Mouse (Mus musculus) heart, postnatal 0 days (tissue): ENCODE measurements at regions not wholly inside any gene's neighbourhood (a gene's known extent, or its start where the extent isn't known, plus 50 kb on each side); places are given as distances from the start of the nearest gene placed in this dataset.

ENCODE experiments used
- ATAC-seq: fragments of 200-750 bp; cut with Nextera tagmentation; 2 replicates; pipeline ENCODE4 v1.8.0; 2017; ENCODE audit warnings: low read depth, moderate number of reproducible peaks, moderate library complexity; ENCODE audit not compliant: insufficient read depth
- DNase-seq: peaks from one replicate; pipeline ENCODE4 v3.0.0-alpha.2; 2016; ENCODE audit warnings: low spot score
- H3K27ac ChIP-seq: fragments of 300-500 bp; sonication (generic); 2 replicates; pipeline ENCODE4 v1.5.1; 2014; ENCODE audit warnings: low read depth, mild to moderate bottlenecking
- H3K27me3 ChIP-seq: fragments of 300-500 bp; sonication (generic); 2 replicates; pipeline ENCODE4 v1.6.1; 2014; ENCODE audit warnings: low read length, mixed read lengths; ENCODE audit not compliant: control insufficient read depth, insufficient read depth
- H3K36me3 ChIP-seq: fragments of 300-500 bp; sonication (generic); replicated peaks from 2 replicates; pipeline ENCODE4 v1.6.1; 2014; ENCODE audit warnings: low read length, mixed read lengths; ENCODE audit not compliant: control insufficient read depth, insufficient read depth
- H3K4me1 ChIP-seq: fragments of 300-500 bp; sonication (generic); 2 replicates; pipeline ENCODE4 v1.6.1; 2014; ENCODE audit warnings: antibody characterized with exemption; ENCODE audit not compliant: control insufficient read depth, insufficient read depth
- H3K4me2 ChIP-seq: fragments of 300-500 bp; sonication (generic); 2 replicates; pipeline ENCODE4 v1.6.1; 2014; ENCODE audit warnings: low read depth, mild to moderate bottlenecking, low read length, moderate library complexity
- H3K4me3 ChIP-seq: fragments of 300-500 bp; sonication (generic); 2 replicates; pipeline ENCODE4 v1.5.1; 2014; ENCODE audit warnings: low read depth, low read length
- H3K9ac ChIP-seq: fragments of 300-500 bp; sonication (generic); replicated peaks from 2 replicates; pipeline ENCODE4 v1.6.1; 2014; ENCODE audit warnings: low read depth, low read length, mixed read lengths
- H3K9me3 ChIP-seq: fragments of 300-500 bp; sonication (generic); replicated peaks from 2 replicates; pipeline ENCODE4 v1.6.1; 2016; ENCODE audit warnings: low read length; ENCODE audit not compliant: control insufficient read depth
- CTCF ChIP-seq: IDR thresholded peaks from 2 replicates; pipeline ENCODE4 v1.5.1; 2016; ENCODE audit warnings: antibody characterized with exemption, control low read depth, low read depth
- EP300 ChIP-seq: IDR thresholded peaks from 2 replicates; pipeline ENCODE4 v1.6.1; 2016; ENCODE audit warnings: antibody characterized with exemption, low read depth
- WGBS: fragments of 180-500 bp; shearing (Covaris S2); extraction: QIAGEN DNeasy Blood & Tissue Kit; methylation state at CpG from one replicate; pipeline ENCODE4 v1.1.7; 2014; 5-methylcytosine and 5-hydroxymethylcytosine counted together

GRCm38 (mm10) chrX:7474831-7475230 is 98.6 kb upstream of the Foxp3 start:
- no peaks in the 10 kb centered on the region for H3K27me3 ChIP-seq
- ATAC-seq (no peak), DNase-seq (no peak)
- H3K9me3 ChIP-seq: no peaks in the 10 kb centered on the region
- WGBS: 56% methylated on average over 2 of the region's 2 CpGs
- TF ChIP-seq EP300: no peak
- TF ChIP-seq CTCF: no peak
- H3K4me1 ChIP-seq: no peaks in the 10 kb centered on the region
- no peak overlapping the region for H3K27ac ChIP-seq
- H3K36me3 ChIP-seq: no peaks in the 10 kb centered on the region
- no peak overlapping the region for H3K4me2 ChIP-seq
- H3K9ac ChIP-seq: no peak overlapping the region
- no peak overlapping the region for H3K4me3 ChIP-seq

- no peak overlapping the region for H3K27ac ChIP-seq
- H3K27me3 ChIP-seq: no peaks in the 10 kb centered on the region
- TF ChIP-seq EP300: no peak
- peak; percentile 51 for TF ChIP-seq CTCF
- no peaks in the 10 kb centered on the region for H3K9me3 ChIP-seq
- ATAC-seq: no peak
- no peak overlapping the region for H3K4me2 ChIP-seq
- H3K4me3 ChIP-seq: no peak overlapping the region
- no peak overlapping the region for H3K9ac ChIP-seq
- no peaks in the 10 kb centered on the region for H3K4me1 ChIP-seq
- whole genome bisulfite sequencing: 30% methylated on average over 2 of the region's 2 CpGs
- H3K36me3 ChIP-seq: no peaks in the 10 kb centered on the region
- peak; percentile 6 for DNase-seq
Measured at GRCm38 (mm10) chrX:7473814-7474213, 98.2 kb upstream of the Usp27x start.

- no peak for DNase-seq
- TF ChIP-seq EP300 (no peak), CTCF (no peak)
- WGBS: 73% methylated on average over 1 of the region's 1 CpGs
- Histone ChIP-seq H3K4me2 (no peak overlapping the region), H3K27me3 (no peaks in the 10 kb centered on the region), H3K9me3 (no peaks in the 10 kb centered on the region), H3K27ac (no peak overlapping the region), H3K4me1 (no peaks in the 10 kb centered on the region), H3K4me3 (no peak overlapping the region), H3K36me3 (no peaks in the 10 kb centered on the region), H3K9ac (no peak overlapping the region)
- ATAC-seq: no peak
Measured at GRCm38 (mm10) chrX:7469801-7470200, 94.2 kb upstream of the Usp27x start.

GRCm38 (mm10) chrX:7467985-7468384 is 92.4 kb upstream of the Usp27x start:
- ATAC-seq: no peak
- DNase-seq: no peak
- TF ChIP-seq EP300 (no peak), CTCF (no peak)

GRCm38 (mm10) chrX:7456851-7457250 is 81.2 kb upstream of the Usp27x start:
- H3K4me1 ChIP-seq: no peaks in the 10 kb centered on the region
- no peaks in the 10 kb centered on the region for H3K27me3 ChIP-seq
- H3K36me3 ChIP-seq: no peaks in the 10 kb centered on the region
- DNase-seq (no peak), ATAC-seq (no peak)
- no peaks in the 10 kb centered on the region for H3K9me3 ChIP-seq
- no peak overlapping the region for H3K9ac ChIP-seq
- WGBS: 62% methylated on average over 4 of the region's 4 CpGs
- no peak overlapping the region for H3K4me3 ChIP-seq
- TF ChIP-seq EP300: no peak
- no peak for TF ChIP-seq CTCF
- H3K27ac ChIP-seq: no peak overlapping the region
- no peak overlapping the region for H3K4me2 ChIP-seq

More at GRCm38 (mm10) chrX:7467985-7468384, 92.4 kb upstream of the Usp27x start:
- Histone ChIP-seq H3K4me2 (no peak overlapping the region), H3K4me3 (no peak overlapping the region), H3K9ac (no peak overlapping the region), H3K9me3 (no peaks in the 10 kb centered on the region), H3K36me3 (no peaks in the 10 kb centered on the region), H3K27me3 (no peaks in the 10 kb centered on the region), H3K4me1 (no peaks in the 10 kb centered on the region), H3K27ac (no peak overlapping the region)
- WGBS: 50% methylated on average over 1 of the region's 1 CpGs

GRCm38 (mm10) chrX:7445035-7445434 is 69.4 kb upstream of the Usp27x start:
- H3K27ac ChIP-seq: no peak overlapping the region
- no peak overlapping the region for H3K4me3 ChIP-seq
- H3K36me3 ChIP-seq: no peaks in the 10 kb centered on the region
- TF ChIP-seq CTCF (no peak), EP300 (no peak)
- H3K9me3 ChIP-seq: no peaks in the 10 kb centered on the region
- no peak overlapping the region for H3K9ac ChIP-seq
- DNase-seq: no peak
- ATAC-seq: no peak
- H3K27me3 ChIP-seq: no peaks in the 10 kb centered on the region
- 74% methylated on average over 3 of the region's 3 CpGs for WGBS
- H3K4me2 ChIP-seq: no peak overlapping the region
- H3K4me1 ChIP-seq: no peaks in the 10 kb centered on the region
